Mouse (Mus musculus) liver, embryonic 12.5 days (tissue): ENCODE measurements around the gene Ky. TPM values are rescaled to one million over a fixed set of nuclear protein-coding genes. Genes with fewer than 3 reads are reported as not detected.

Experiments
- ATAC-seq: fragments of 200-750 bp; cut with Nextera tagmentation; 2 replicates; pipeline ENCODE4 v1.8.0; 2017; ENCODE audit warnings: moderate number of reproducible peaks, mild to moderate bottlenecking, moderate library complexity
- H3K27ac ChIP-seq: fragments of 300-500 bp; sonication (generic); 2 replicates; pipeline ENCODE4 v1.5.1; 2016; ENCODE audit warnings: mild to moderate bottlenecking
- H3K27me3 ChIP-seq: fragments of 300-500 bp; sonication (generic); replicated peaks from 2 replicates; pipeline ENCODE4 v1.6.1; 2016; ENCODE audit warnings: mild to moderate bottlenecking, moderate library complexity
- H3K36me3 ChIP-seq: fragments of 300-500 bp; sonication (generic); 2 replicates; pipeline ENCODE4 v1.6.1; 2016; ENCODE audit warnings: mild to moderate bottlenecking, moderate library complexity
- H3K4me1 ChIP-seq: fragments of 300-500 bp; sonication (generic); 2 replicates; pipeline ENCODE4 v1.6.1; 2016
- H3K4me2 ChIP-seq: fragments of 300-500 bp; sonication (generic); 2 replicates; pipeline ENCODE4 v1.6.1; 2016; ENCODE audit warnings: mild to moderate bottlenecking, moderate library complexity
- H3K4me3 ChIP-seq: fragments of 300-500 bp; sonication (generic); 2 replicates; pipeline ENCODE4 v1.5.1; 2016; ENCODE audit warnings: mild to moderate bottlenecking, moderate library complexity
- H3K9ac ChIP-seq: fragments of 300-500 bp; sonication (generic); 2 replicates; pipeline ENCODE4 v1.6.1; 2016; ENCODE audit warnings: mild to moderate bottlenecking, moderate library complexity
- H3K9me3 ChIP-seq: fragments of 300-500 bp; sonication (generic); replicated peaks from 2 replicates; pipeline ENCODE4 v1.6.1; 2016; ENCODE audit warnings: mild to moderate bottlenecking, moderate library complexity
- WGBS: fragments of 180-500 bp; shearing (Covaris S2); methylation state at CpG from one replicate; pipeline ENCODE4 v1.1.7; 2016; ENCODE audit not compliant: insufficient replicate concordance; 5-methylcytosine and 5-hydroxymethylcytosine counted together
- polyA plus RNA-seq: library from polyadenylated mRNA; unstranded; fragments of >200 nt; fragmentation: Nextera tagmentation; extraction: Ambion mirVana; gene quantifications from 2 replicates; pipeline ENCODE4 v1.2.1, GENCODE M21; 2016

Ky gene
- polyA plus RNA-seq, 1 experiment from 2014 or later: not detected

DNA sequence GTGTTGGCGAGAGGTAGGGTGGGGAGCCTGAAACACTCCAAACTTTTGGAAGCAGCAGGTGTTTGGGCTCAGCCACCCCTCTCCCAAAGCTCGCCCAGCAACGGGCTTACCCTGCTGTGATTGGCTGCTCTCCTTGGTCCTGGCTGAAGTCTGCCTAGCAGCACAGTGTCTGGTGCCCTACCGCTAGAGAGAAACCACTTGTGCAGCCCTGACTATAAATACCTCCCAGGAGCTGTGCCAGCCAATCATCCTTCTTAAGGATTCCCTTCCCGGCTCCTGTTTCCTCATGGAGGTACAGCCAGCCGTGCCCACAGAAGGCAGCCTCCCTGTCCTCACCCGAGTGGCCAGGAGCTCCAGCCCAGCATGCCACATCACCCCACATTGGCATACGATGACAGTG lies 5.9 kb downstream of the Ky start:
- no peaks in the 10 kb centered on the region for H3K9me3 ChIP-seq
- no peak for ATAC-seq
- WGBS: 36% methylated on average over 8 of the region's 8 CpGs
- no peaks in the 10 kb centered on the region for H3K36me3 ChIP-seq
- H3K4me1 ChIP-seq: no peaks in the 10 kb centered on the region
- H3K27me3 ChIP-seq: peaks cover 37% of the 10 kb centered on the region
- H3K27ac ChIP-seq: no peak overlapping the region
- no peak overlapping the region for H3K4me3 ChIP-seq
- H3K4me2 ChIP-seq: no peak overlapping the region
- no peak overlapping the region for H3K9ac ChIP-seq

GRCm38 (mm10) chr9:102513578-102513977 lies 8.0 kb downstream of the Ky start:
- H3K27me3 ChIP-seq: peaks cover 17% of the 10 kb centered on the region
- H3K4me2 ChIP-seq: no peak overlapping the region
- no peaks in the 10 kb centered on the region for H3K36me3 ChIP-seq
- H3K27ac ChIP-seq: no peak overlapping the region
- H3K9me3 ChIP-seq: no peaks in the 10 kb centered on the region
- H3K4me3 ChIP-seq: no peak overlapping the region
- 62% methylated on average over 4 of the region's 4 CpGs for WGBS
- ATAC-seq: no peak
- no peak overlapping the region for H3K9ac ChIP-seq
- H3K4me1 ChIP-seq: no peaks in the 10 kb centered on the region

DNA sequence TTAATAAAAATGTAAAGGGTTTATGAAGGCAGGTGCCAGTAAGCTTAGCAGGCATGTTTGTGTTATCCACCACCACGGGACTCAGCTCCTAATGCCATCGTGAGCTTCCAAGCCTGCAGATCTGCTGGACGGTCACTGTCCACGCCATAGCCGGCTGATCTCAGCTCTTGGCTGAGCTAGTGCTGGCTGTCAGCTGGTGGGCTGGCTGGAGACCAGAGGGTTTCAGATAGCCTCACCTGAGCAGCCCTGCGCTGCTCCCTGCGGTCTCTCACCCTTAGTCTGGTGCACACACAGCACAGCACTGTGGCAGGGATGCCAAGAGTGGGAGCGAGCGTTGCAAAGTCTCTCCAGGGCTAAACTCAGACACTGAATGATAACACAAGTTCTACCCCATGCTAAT lies 12.9 kb downstream of the Ky start:
- H3K4me1 ChIP-seq: no peaks in the 10 kb centered on the region
- peaks cover 8% of the 10 kb centered on the region; the same call in 1 of the 2 replicates for H3K27me3 ChIP-seq
- no peaks in the 10 kb centered on the region for H3K36me3 ChIP-seq
- H3K27ac ChIP-seq: no peak overlapping the region
- H3K9ac ChIP-seq: no peak overlapping the region
- ATAC-seq: no peak
- 81% methylated on average over 9 of the region's 9 CpGs for WGBS
- H3K9me3 ChIP-seq: no peaks in the 10 kb centered on the region
- no peak overlapping the region for H3K4me3 ChIP-seq
- no peak overlapping the region for H3K4me2 ChIP-seq

DNA sequence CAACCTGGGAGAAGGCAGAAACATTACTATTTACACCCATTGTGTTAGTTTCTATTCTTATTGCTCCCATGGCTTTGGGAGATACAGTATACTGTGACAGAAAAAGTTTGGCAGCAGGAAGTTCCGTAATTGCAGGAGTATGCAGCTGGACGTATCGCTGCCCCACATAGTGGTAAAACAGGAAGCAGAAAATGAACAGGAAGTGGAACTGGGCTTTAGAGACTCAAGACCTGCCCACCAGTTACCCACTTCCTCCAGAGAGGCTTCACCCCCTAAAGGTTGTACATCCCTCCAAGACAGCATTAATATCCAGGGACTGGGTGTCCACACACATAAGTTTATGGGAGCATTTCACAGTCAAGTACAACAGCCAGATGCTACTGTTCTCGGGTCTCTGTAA lies 15.8 kb downstream of the Ky start:
- H3K27me3 ChIP-seq: no peaks in the 10 kb centered on the region
- WGBS: 37% methylated on average over 4 of the region's 4 CpGs
- H3K27ac ChIP-seq: no peak overlapping the region
- no peak overlapping the region for H3K4me3 ChIP-seq
- H3K4me1 ChIP-seq: no peaks in the 10 kb centered on the region
- no peak overlapping the region for H3K4me2 ChIP-seq
- H3K36me3 ChIP-seq: no peaks in the 10 kb centered on the region
- no peak for ATAC-seq
- H3K9ac ChIP-seq: no peak overlapping the region
- H3K9me3 ChIP-seq: no peaks in the 10 kb centered on the region

- Histone ChIP-seq H3K4me1 (no peaks in the 10 kb centered on the region), H3K27ac (no peak overlapping the region), H3K4me3 (no peak overlapping the region), H3K4me2 (no peak overlapping the region), H3K27me3 (peaks cover 11% of the 10 kb centered on the region; the same call in 1 of the 2 replicates), H3K9ac (no peak overlapping the region), H3K9me3 (no peaks in the 10 kb centered on the region), H3K36me3 (no peaks in the 10 kb centered on the region)
- no peak for ATAC-seq
- 84% methylated on average over 7 of the region's 7 CpGs for WGBS
Observed at GRCm38 (mm10) chr9:102528106-102528505, 22.6 kb downstream of the Ky start.

DNA sequence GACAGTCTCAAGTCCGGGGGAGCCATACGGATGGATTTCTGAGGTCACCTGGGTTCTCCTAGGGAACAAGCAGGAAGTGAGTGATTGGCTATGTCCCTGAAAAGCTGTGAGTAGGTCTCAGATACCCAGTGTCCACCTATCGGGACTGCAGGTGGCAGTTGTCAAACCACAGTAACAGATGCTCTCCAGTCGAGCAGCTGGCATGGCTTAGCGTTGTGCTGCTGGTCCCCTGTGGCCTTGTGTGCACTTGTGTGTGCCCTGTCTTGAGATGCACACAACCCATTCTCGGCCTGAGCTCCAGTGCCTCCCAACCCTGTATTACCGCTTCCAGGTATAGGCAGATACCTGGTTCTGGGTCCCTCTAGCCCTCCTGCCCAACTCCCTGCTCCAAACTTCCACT lies 23.0 kb downstream of the Ky start:
- no peak for ATAC-seq
- Histone ChIP-seq H3K9me3 (no peaks in the 10 kb centered on the region), H3K4me3 (no peak overlapping the region), H3K4me1 (no peaks in the 10 kb centered on the region), H3K27ac (no peak overlapping the region), H3K27me3 (peaks cover 15% of the 10 kb centered on the region; the same call in 1 of the 2 replicates), H3K4me2 (no peak overlapping the region), H3K9ac (no peak overlapping the region), H3K36me3 (no peaks in the 10 kb centered on the region)
- WGBS: 72% methylated on average over 7 of the region's 7 CpGs

DNA sequence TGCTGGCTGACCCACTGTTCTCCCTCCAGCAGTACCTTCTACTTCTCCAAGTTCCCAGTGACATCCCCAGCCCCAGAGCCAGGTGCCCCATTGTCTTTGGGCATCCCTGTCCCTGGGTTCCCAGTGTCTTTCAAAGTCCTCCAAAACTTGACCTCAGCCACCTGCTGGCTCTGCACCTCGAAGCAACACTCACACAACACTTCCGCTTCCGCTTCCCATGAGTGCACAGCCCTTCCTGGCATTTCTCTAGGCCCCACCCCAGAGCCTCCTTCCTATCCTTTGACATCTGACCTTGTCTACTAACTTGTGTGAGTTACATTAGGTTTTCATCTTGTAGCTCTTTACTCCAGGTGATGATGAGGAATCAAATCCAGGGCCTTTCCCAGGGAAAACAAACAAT lies 23.5 kb downstream of the Ky start:
- Histone ChIP-seq H3K36me3 (no peaks in the 10 kb centered on the region), H3K9ac (no peak overlapping the region), H3K27me3 (peaks cover 16% of the 10 kb centered on the region; the same call in 1 of the 2 replicates), H3K4me3 (no peak overlapping the region), H3K27ac (no peak overlapping the region), H3K4me2 (no peak overlapping the region), H3K9me3 (no peaks in the 10 kb centered on the region), H3K4me1 (no peaks in the 10 kb centered on the region)
- 60% methylated on average over 3 of the region's 3 CpGs for WGBS
- ATAC-seq: no peak

- no peaks in the 10 kb centered on the region for H3K9me3 ChIP-seq
- no peak overlapping the region for H3K9ac ChIP-seq
- H3K4me3 ChIP-seq: no peak overlapping the region
- no peak for ATAC-seq
- no peaks in the 10 kb centered on the region for H3K4me1 ChIP-seq
- no peaks in the 10 kb centered on the region for H3K36me3 ChIP-seq
- 69% methylated on average over 21 of the region's 21 CpGs for WGBS
- H3K27ac ChIP-seq: no peak overlapping the region
- peaks cover 25% of the 10 kb centered on the region; the same call in 1 of the 2 replicates for H3K27me3 ChIP-seq
- H3K4me2 ChIP-seq: no peak overlapping the region
Observed at GRCm38 (mm10) chr9:102531051-102531892, 25.7 kb downstream of the Ky start.

DNA sequence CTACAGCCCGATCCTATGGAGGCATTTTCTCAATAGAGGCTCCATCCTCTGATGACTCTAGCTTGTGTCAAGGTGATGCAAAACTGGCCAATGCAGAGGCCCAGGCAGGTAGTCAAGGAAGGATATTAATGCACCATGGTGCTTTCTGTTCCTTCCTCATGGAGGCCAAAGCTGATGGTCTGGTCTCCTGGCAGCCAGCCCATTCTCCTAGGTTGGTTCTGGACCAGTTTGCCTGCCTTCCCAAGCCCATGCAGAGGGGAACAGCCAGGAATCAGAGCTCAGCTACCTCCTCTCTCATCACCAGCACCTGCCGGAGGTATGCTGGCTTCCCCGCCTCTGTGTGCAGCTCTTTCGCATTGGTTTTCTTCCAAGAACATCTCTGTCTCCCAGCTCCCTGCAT lies 31.4 kb downstream of the Ky start:
- H3K4me1 ChIP-seq: no peaks in the 10 kb centered on the region
- H3K36me3 ChIP-seq: no peaks in the 10 kb centered on the region
- no peaks in the 10 kb centered on the region for H3K9me3 ChIP-seq
- WGBS: 68% methylated on average over 4 of the region's 4 CpGs
- H3K27ac ChIP-seq: no peak overlapping the region
- ATAC-seq: no peak
- H3K9ac ChIP-seq: no peak overlapping the region
- peaks cover 38% of the 10 kb centered on the region for H3K27me3 ChIP-seq
- no peak overlapping the region for H3K4me2 ChIP-seq
- H3K4me3 ChIP-seq: no peak overlapping the region

GRCm38 (mm10) chr9:102539699-102540098 lies 34.1 kb downstream of the Ky start:
- WGBS: 16% methylated on average over 7 of the region's 7 CpGs
- H3K4me1 ChIP-seq: no peaks in the 10 kb centered on the region
- peaks cover 51% of the 10 kb centered on the region for H3K27me3 ChIP-seq
- no peaks in the 10 kb centered on the region for H3K9me3 ChIP-seq
- ATAC-seq: no peak
- H3K36me3 ChIP-seq: no peaks in the 10 kb centered on the region
- H3K9ac ChIP-seq: no peak overlapping the region
- no peak overlapping the region for H3K4me2 ChIP-seq
- no peak overlapping the region for H3K4me3 ChIP-seq
- no peak overlapping the region for H3K27ac ChIP-seq

- Histone ChIP-seq H3K27ac (no peak overlapping the region), H3K4me2 (no peak overlapping the region), H3K9me3 (no peaks in the 10 kb centered on the region), H3K36me3 (no peaks in the 10 kb centered on the region), H3K27me3 (peaks cover 66% of the 10 kb centered on the region), H3K4me1 (no peaks in the 10 kb centered on the region), H3K4me3 (no peak overlapping the region), H3K9ac (no peak overlapping the region)
- 18% methylated on average over 10 of the region's 10 CpGs for WGBS
- no peak for ATAC-seq
Observed at GRCm38 (mm10) chr9:102541666-102542065, 36.1 kb downstream of the Ky start.

- H3K27ac ChIP-seq: no peak overlapping the region
- H3K9ac ChIP-seq: no peak overlapping the region
- WGBS: 32% methylated on average over 8 of the region's 8 CpGs
- H3K9me3 ChIP-seq: no peaks in the 10 kb centered on the region
- H3K4me2 ChIP-seq: no peak overlapping the region
- H3K4me3 ChIP-seq: no peak overlapping the region
- no peaks in the 10 kb centered on the region for H3K4me1 ChIP-seq
- ATAC-seq: no peak
- peaks cover 67% of the 10 kb centered on the region for H3K27me3 ChIP-seq
- no peaks in the 10 kb centered on the region for H3K36me3 ChIP-seq
Observed at GRCm38 (mm10) chr9:102542540-102542939, 37.0 kb downstream of the Ky start.

DNA sequence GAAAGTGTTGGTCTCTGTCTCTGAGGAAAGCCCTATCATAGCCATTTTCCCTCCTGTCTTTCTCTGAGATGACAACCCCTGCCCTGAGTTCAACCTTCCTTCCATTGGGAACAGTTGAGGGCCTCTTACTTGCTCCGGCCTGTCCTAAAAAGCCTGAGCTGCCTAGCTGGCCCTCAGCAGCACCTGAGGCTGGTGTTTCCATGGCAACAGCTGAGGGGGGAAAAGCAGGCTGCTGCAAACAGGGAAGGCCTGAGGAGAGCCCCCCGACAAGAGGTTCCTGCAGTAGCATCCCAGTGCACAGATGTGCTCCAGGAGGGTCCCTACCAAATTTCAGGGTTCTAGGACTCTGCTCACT lies 38.2 kb downstream of the Ky start:
- Histone ChIP-seq H3K27ac (no peak overlapping the region), H3K4me3 (no peak overlapping the region), H3K4me1 (no peaks in the 10 kb centered on the region), H3K4me2 (no peak overlapping the region), H3K27me3 (peaks cover 64% of the 10 kb centered on the region), H3K9ac (no peak overlapping the region), H3K9me3 (no peaks in the 10 kb centered on the region), H3K36me3 (no peaks in the 10 kb centered on the region)
- ATAC-seq: no peak
- WGBS: 49% methylated on average over 2 of the region's 2 CpGs
